ENCODE assay signal across 9 mouse cellular contexts in the genomic region with DNA sequence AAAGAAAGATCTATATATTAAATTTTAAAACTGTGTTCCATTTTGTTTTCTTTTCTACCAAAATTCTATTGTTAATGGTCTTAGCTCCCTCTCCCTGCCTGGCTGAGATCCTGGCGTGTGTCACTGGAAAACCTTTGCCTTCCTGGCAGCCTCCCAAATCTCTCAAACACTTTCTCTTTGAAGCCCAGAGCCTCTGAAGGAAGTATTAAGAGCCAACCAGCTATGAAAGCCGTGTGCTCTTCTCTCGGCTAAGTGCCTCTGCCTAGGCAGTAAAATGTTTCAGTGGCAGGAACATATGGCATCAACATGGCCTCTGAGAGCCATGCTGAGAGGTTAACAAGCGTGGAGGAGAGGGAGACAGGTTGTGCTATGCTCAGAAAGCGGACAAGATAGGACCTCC. TPM values are rescaled to one million over a fixed set of nuclear protein-coding genes. Genes with fewer than 3 reads are reported as not detected.
DNase-seq lines count a peak whose midpoint lies in the region; ATAC-seq lines count a peak whose summit lies in the region.
"Had no signal": no experiment of that assay in that cellular context is flagged by ENCODE, and none has a peak within 500 bp of the region (broad histone marks: within the 10 kb centered on the region; RNA-seq: fewer than 3 reads in every experiment).

No protein-coding gene starts in this region.

- no peak overlapping the region for H3K9ac ChIP-seq in hindbrain, embryonic 13.5 days

- peak overlapping the region; percentile 41 for H3K27ac ChIP-seq in hindbrain, embryonic 13.5 days
- H3K27ac ChIP-seq in hindbrain, embryonic 10.5 days, result no peak overlapping the region

- no peak for DNase-seq in hindbrain, embryonic 10.5 days (ENCODE audit: low spot score)
- peak; percentile 42 for DNase-seq in brain, adult 2 months (ENCODE audit: low read depth, low spot score)
- DNase-seq in cerebellum, adult 18-20 months, result peak; percentile 7 to 22
- peak; percentile 84 for DNase-seq in kidney, adult 9 months
- no peak for DNase-seq in urinary bladder, postnatal 10 days (ENCODE audit: low spot score)
- DNase-seq in MN1 (ENCODE audit: low spot score), result no peak

- H3K4me3 ChIP-seq in hindbrain, embryonic 13.5 days, result no peak overlapping the region
- H3K4me3 ChIP-seq in hindbrain, embryonic 10.5 days, result no peak overlapping the region
- H3K4me3 ChIP-seq: megakaryocyte, embryonic 14.5 days had no signal

- 43% methylated on average over 5 of the region's 5 CpGs for WGBS in hindbrain, embryonic 13.5 days
- 57% methylated on average over 5 of the region's 5 CpGs for WGBS in hindbrain, embryonic 10.5 days

- no peaks in the 10 kb centered on the region for H3K9me3 ChIP-seq in hindbrain, embryonic 13.5 days
- H3K9me3 ChIP-seq in hindbrain, embryonic 10.5 days, result no peaks in the 10 kb centered on the region

- H3K27me3 ChIP-seq in hindbrain, embryonic 13.5 days, result no peaks in the 10 kb centered on the region
- H3K27me3 ChIP-seq in hindbrain, embryonic 10.5 days (ENCODE audit: insufficient read depth, poor library complexity, severe bottlenecking), result no peaks in the 10 kb centered on the region
- H3K27me3 ChIP-seq: megakaryocyte, embryonic 14.5 days had no signal

- no peak; the same call in 1 of the 2 replicates for ATAC-seq in hindbrain, embryonic 13.5 days (ENCODE audit: low FRiP score)
- ATAC-seq: inflammation-experienced regulatory T-cells, adult 6 months had no signal

- H3K36me3 ChIP-seq in hindbrain, embryonic 13.5 days, result no peaks in the 10 kb centered on the region
- H3K36me3 ChIP-seq in hindbrain, embryonic 10.5 days, result no peaks in the 10 kb centered on the region

- H3K4me1 ChIP-seq in hindbrain, embryonic 13.5 days (replicated peaks), result peaks cover 10% of the 10 kb centered on the region
- H3K4me1 ChIP-seq in hindbrain, embryonic 10.5 days (replicated peaks), result no peaks in the 10 kb centered on the region
- H3K4me1 ChIP-seq: megakaryocyte, embryonic 14.5 days had no signal

- H3K4me2 ChIP-seq in hindbrain, embryonic 13.5 days, result no peak overlapping the region

RNA-seq across cellular contexts. Expression of a gene that starts 47.5 kb away (rescaled TPM):
- polyA plus RNA-seq in hindbrain, embryonic 13.5 days (2015; fragmentation: Nextera tagmentation; extraction: Ambion mirVana), result 7.0 and 9.8 TPM in 2 replicates
- polyA plus RNA-seq in hindbrain, embryonic 10.5 days (2016; fragmentation: Nextera tagmentation; extraction: Ambion mirVana), result 0.34 and 0.46 TPM in 2 replicates
- polyA plus RNA-seq: inflammation-experienced regulatory T-cells, adult 6 months had no signal

Comparison
In these comparisons a context has a peak if more than half of its experiments do, and no peak if none do; other contexts are left out.
1. DNase-seq: peak in brain, adult 2 months (single experiment), cerebellum, adult 18-20 months (2 of 2) and kidney, adult 9 months (single experiment); none in hindbrain, embryonic 10.5 days (single experiment), urinary bladder, postnatal 10 days (single experiment) and MN1 (single experiment).